Mouse (Mus musculus) monocyte, adult 59 days (primary cell): ENCODE data around the gene Mlx. TPM values are rescaled to one million over a fixed set of nuclear protein-coding genes. Genes with fewer than 3 reads are reported as not detected.

ENCODE experiments used
- total RNA-seq, 2 experiments: library from RNA; stranded (reverse); gene quantifications; one replicate each; pipeline ENCODE4 v1.2.4; 2023

Gene Mlx
- total RNA-seq: 10 to 100 TPM; 32.7 to 34.7 TPM

DNA sequence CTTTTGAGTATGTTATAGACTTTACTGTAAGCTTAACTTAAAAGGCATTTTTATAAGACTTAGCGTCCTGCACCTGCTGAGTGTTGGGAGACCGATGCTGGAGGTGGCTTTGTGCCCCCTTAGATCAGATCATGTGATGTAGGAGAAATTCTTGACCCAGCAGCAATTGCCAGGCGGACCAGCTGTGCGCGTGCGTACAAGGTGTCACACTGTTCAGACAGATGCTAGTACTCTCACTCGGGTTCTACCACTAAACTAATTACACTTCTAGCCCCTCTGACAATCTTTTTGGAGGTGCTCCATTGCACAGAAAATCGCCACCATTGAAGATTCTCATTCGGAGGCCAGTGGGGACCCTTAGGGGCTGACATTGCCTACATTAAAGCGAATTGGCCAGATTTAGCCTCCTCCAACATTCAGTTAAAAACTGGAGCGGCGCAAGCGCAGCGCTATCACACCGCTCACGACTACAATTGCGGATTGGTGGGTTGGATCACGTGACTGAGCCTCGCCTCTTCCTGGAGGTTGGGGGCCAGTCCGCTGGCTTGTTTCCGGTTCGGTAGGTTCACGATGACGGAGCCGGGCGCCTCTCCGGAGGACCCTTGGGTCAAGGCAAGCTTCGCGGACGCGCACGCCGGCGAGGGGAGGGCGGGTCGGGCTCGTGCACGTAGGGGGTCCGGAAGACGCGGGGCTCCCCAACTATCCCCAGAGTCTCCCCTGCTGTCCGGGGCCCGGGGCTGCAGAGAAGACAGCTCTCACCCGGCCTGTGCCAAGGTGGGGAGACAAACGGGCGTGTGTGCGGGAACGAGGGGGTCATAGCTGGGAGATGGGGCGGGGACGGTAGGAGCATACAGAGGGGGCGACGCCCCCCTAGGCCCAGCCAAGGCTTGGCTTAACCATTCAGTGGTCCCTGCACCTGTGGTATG lies at the start of gene Mlx:
Gene Mlx (plus strand): TSS at position 522 of the 926 bp plus-strand sequence.

DNA sequence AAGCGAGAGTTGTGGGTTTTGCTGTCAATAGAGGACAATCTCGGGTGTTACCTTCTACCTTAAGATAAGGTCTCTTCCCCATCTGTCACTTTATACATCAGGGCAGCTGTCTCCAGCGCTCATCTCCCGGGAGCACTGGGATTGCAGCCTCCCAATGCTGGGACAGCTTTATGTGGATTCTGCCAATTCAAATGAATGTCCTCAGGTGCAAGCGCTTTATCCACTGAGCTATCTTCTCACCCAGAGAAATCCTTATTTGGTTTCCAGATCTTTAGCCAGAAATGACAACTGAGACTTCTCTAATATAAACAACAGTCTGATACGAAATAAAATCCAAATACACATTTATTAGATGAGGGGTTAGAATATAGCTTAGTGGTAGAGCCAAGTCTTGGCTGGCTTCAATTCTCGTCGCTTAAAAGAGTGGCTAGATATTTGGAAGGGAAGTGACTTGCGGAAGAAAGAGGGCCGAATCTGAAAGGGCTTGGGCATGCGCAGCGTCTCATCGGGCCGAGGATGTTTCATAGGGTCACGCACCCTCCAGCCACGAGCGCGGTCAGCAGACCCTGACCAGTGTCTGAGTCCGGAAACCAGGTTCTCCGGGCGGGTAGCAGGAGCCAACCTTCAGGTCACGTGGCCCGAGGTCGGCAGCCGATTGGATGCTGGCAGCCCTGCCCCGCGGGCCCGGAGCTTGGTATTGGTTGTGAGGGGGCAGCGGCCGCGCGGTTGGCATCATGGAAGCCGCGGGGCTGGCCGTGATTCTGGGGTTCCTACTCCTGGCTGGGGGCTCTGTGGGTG lies 17.5 kb upstream of the Mlx start, which contains the start of gene Naglu:
Gene Naglu (plus strand): TSS at position 622 of the 798 bp plus-strand sequence.

GRCm38 (mm10) chr11:101078121-101078520 lies 9.0 kb upstream of the Mlx start, which contains the start of gene Hsd17b1:
Hsd17b1 (plus strand) TSS chr11:101078411.

GRCm38 (mm10) chr11:101082208-101083082 lies 4.6 kb upstream of the Mlx start, which contains the start of gene Coasy:
Coasy (plus strand) TSS chr11:101082565.

GRCm38 (mm10) chr11:101095314-101096024 lies 8.4 kb downstream of the Mlx start, which contains the start of gene Psmc3ip:
Psmc3ip (minus strand) TSS chr11:101095436.

GRCm38 (mm10) chr11:101119761-101120544 lies 32.9 kb downstream of the Mlx start, which contains the start of the genes Retreg3 and Tubg1:
Retreg3 (minus strand) TSS chr11:101119893.
Tubg1 (plus strand) TSS chr11:101119938.

Other genes with a start within 250 kb of the Mlx start
- 100 to 1,000 TPM; 118 to 127 TPM for gene Stat5b, start 236.6 kb upstream of the Mlx start, total RNA-seq
- 10 to 100 TPM; 58.0 to 67.4 TPM for gene Stat5a, start 227.9 kb upstream of the Mlx start, total RNA-seq
- 100 to 1,000 TPM; 339 to 367 TPM for gene Stat3, start 147.7 kb upstream of the Mlx start, total RNA-seq
- gene Cavin1, start 116.4 kb upstream of the Mlx start, total RNA-seq: 1 to 10 TPM; 1.3 to 1.4 TPM
- 10 to 100 TPM; 42.5 to 47.7 TPM for gene Atp6v0a1, start 77.8 kb upstream of the Mlx start, total RNA-seq
- gene Naglu, start 17.3 kb upstream of the Mlx start, total RNA-seq: 10 to 100 TPM; 17.1 to 18.2 TPM
- under 1 TPM; 0.52 to 0.60 TPM for gene Hsd17b1, start 8.9 kb upstream of the Mlx start, total RNA-seq
- gene Coasy, start 4.7 kb upstream of the Mlx start, total RNA-seq: 10 to 100 TPM; 11.9 to 13.8 TPM
- under 1 TPM; 0.52 to 0.71 TPM for gene Psmc3ip, start 8.2 kb downstream of the Mlx start, total RNA-seq
- 10 to 100 TPM; 45.1 to 49.4 TPM for gene Retreg3, start 32.6 kb downstream of the Mlx start, total RNA-seq
- 1 to 10 TPM; 7.3 to 9.3 TPM for gene Tubg1, start 32.7 kb downstream of the Mlx start, total RNA-seq
- under 1 TPM; 0.61 to 0.76 TPM for gene Tubg2, start 68.6 kb downstream of the Mlx start, total RNA-seq
- 1 to 10 TPM; 1.2 to 1.8 TPM for gene Cntnap1, start 83.2 kb downstream of the Mlx start, total RNA-seq
- gene Plekhh3, start 84.1 kb downstream of the Mlx start, total RNA-seq: 1 to 10 TPM; 8.2 to 9.4 TPM
- 1 to 10 TPM in 1 of 2 experiments, not detected in 1; 1.0 TPM for gene Ccr10, start 88.2 kb downstream of the Mlx start, total RNA-seq
- gene Ezh1, start 139.2 kb downstream of the Mlx start, total RNA-seq: 10 to 100 TPM; 55.4 to 58.7 TPM
- not detected for gene Ramp2, start 158.8 kb downstream of the Mlx start, total RNA-seq
- 10 to 100 TPM; 61.8 to 65.1 TPM for gene Vps25, start 166.4 kb downstream of the Mlx start, total RNA-seq
- under 1 TPM in 1 of 2 experiments, not detected in 1; 0.21 TPM for gene Wnk4, start 173.3 kb downstream of the Mlx start, total RNA-seq
- gene Cntd1, start 191.7 kb downstream of the Mlx start, total RNA-seq: not detected
- gene Coa3, start 191.8 kb downstream of the Mlx start, total RNA-seq: 10 to 100 TPM; 37.7 to 38.0 TPM
- gene Becn1, start 215.0 kb downstream of the Mlx start, total RNA-seq: 100 to 1,000 TPM; 158 to 172 TPM
- 10 to 100 TPM; 74.0 to 80.6 TPM for gene Psme3, start 228.9 kb downstream of the Mlx start, total RNA-seq
- gene Aoc2, start 237.8 kb downstream of the Mlx start, total RNA-seq: 1 to 10 TPM; 3.5 to 4.1 TPM
- not detected for gene Aoc3, start 243.3 kb downstream of the Mlx start, total RNA-seq